Comparison of ENCODE assay signal across 8 mouse cellular contexts in the genomic region with DNA sequence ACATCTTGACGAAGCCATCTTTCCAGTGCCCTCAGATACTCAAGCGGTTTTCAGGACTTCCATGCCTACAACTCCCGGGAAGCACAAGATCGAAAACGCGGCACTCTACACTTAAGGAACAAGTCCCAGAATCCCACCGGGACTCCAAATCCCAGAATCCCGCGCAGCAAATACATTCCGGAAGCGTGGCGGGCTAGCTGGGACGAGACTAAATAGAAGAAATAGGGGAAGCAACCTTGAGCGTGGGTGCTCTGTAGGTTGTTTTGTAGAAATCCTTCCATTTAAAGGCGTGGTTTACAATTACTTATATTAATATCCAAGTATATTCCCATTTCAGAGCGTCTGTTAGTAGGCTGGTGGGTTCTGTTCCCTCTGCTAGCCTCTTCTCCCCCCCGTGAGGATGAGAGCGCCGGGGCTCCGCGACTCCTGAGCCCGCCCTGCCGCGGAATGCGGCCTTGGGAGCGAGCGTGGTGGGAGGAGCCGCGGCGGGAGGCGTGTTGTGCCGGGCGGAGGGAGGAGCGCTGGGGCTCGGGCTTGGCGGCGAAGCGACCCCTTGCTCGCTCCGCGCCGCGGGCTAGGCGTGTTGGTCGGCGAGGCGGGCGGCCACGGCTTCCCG. TPM values are rescaled to one million over a fixed set of nuclear protein-coding genes. Genes with fewer than 3 reads are reported as not detected.
DNase-seq lines count a peak whose midpoint lies in the region; ATAC-seq lines count a peak whose summit lies in the region.

A gene (plus strand): TSS at position 465 of the 616 bp plus-strand sequence.

- ATAC-seq in megakaryocyte progenitor cell, adult 5-6 weeks (replicated peaks; ENCODE audit: poor library complexity), result peak; percentile 94

- peak; percentile 97 for DNase-seq in adipocyte (ENCODE audit: low spot score)
- peak; percentile 97 for DNase-seq in embryo, embryonic 10 days (ENCODE audit: low spot score)
- peak; percentile 93 for DNase-seq in gastrocnemius, postnatal 10 days
- DNase-seq in induced T-regulatory cell, adult 2 months (ENCODE audit: low read depth), result peak; percentile 95
- DNase-seq in left cerebral cortex, adult 9 months (ENCODE audit: low spot score in 2 of 2), result peak; percentile 80 to 94
- peak; percentile 91 for DNase-seq in right cerebral cortex, postnatal 14 days
- peak; percentile 91 to 93 for DNase-seq in urinary bladder, postnatal 36 days (ENCODE audit: low spot score in 2 of 2)

RNA-seq across cellular contexts. Expression of the gene that starts here (rescaled TPM):
- 10 to 100 TPM; 12.5 to 19.6 TPM for total RNA-seq in gastrocnemius, postnatal 10 days (2021)
- 20.1 TPM in 2 replicates for total RNA-seq in megakaryocyte progenitor cell, adult 5-6 weeks (2015)
- 18.9 and 19.1 TPM in 2 replicates for total RNA-seq in megakaryocyte progenitor cell, adult 5-6 weeks (2017)

Comparison
In these comparisons a context has a peak if more than half of its experiments do, and no peak if none do; other contexts are left out.
1. Peak in every context shown above with its lines: DNase-seq and ATAC-seq.